Mouse (Mus musculus) cerebellum, adult (tissue): ENCODE data around the gene 2200002D01Rik.
"Not testable (repeated sequence)": the region's sequence is repeated elsewhere in the genome, so short reads cannot be mapped to it uniquely, and the experiment has no call there.

ENCODE experiments used
- ATAC-seq: cut with Nextera tagmentation; 2 replicates; pipeline ENCODE4 v1.9.2; 2017; ENCODE audit warnings: mild to moderate bottlenecking, moderate library complexity, mixed read lengths; ENCODE audit not compliant: insufficient number of reproducible peaks, low FRiP score, low TSS enrichment

Gene 2200002D01Rik

DNA sequence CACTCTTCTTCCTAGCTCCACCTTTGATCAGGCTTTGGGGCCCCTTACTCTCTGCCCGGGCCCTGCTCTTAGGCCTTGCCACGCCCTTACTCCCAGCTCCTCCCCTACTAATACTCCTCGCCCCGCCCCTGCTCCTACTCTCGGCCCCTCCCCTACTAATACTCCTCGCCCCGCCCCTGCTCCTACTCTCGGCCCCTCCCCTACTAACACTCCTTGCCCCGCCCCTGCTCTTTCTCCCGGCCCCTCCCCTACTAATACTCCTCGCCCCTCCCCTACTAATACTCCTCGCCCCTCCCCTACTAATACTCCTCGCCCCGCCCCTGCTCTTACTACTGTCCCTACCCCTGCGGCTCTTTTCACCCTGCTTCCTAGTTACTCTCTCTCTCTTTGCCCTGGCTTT lies 37.3 kb downstream of the 2200002D01Rik start:
- not testable (repeated sequence) for ATAC-seq

GRCm38 (mm10) chr7:29202577-29202976 lies 45.7 kb downstream of the 2200002D01Rik start:
- ATAC-seq = no peak
